Mouse (Mus musculus) spleen, adult 18-20 months (tissue): ENCODE results near the gene Lrmp.
"Not testable (repeated sequence)": the region's sequence is repeated elsewhere in the genome, so short reads cannot be mapped to it uniquely, and the experiment has no call there.

Experiments
- DNase-seq, 2 experiments: peaks; one replicate each; pipeline ENCODE4 v3.0.0; 2022; ENCODE audit warnings: mixed read lengths in 2 of 2

Lrmp gene

DNA sequence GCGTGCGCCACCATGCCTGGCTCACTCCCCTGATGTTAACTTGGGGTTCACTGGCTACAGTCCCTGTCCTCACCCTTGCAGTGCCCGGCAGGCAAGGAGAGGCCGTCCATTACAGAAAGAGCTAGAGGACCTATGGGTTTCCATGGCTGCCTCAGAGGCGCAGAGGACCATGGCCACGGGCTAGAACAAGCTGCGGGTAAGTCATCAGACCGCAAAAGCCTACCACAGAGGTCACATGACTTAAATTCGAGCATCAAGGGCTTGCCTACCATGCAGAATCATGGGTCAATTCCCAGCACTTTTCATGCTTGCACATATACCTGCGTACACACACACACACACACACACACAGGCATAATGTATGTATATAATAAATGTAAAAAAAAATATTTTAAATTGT is 10.0 kb upstream of the Lrmp start:
- no peak for DNase-seq

DNA sequence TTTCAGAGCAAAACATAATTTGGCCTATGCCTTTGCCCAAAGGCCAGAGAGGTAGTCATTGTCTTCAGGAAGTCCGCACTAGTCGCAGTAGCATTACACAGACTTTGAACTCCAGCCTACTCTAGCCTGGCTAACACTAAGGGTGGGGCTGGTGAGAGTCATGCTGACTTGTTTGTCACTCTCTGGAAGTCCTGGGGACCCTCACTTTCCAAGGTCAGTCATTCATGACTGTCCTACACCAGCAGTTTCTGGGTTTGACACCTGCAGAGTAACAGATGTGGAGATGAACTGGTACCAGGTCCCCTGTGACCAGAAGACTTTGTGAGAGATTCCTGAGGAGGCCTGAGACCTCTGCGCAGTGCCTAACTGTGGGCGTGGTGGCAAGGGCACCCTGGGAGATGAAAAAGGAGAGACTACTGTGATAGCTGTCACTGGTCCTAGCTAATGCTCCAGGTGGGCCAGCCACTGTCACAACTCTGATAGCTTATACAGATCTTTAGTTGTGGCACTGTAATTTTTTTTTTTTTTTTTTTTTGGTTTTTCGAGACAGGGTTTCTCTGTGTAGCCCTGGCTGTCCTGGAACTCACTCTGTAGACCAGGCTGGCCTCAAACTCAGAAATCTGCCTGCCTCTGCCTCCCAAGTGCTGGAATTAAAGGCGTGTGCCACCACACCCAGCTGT is 9.2 kb upstream of the Lrmp start:
- no peak for DNase-seq

DNA sequence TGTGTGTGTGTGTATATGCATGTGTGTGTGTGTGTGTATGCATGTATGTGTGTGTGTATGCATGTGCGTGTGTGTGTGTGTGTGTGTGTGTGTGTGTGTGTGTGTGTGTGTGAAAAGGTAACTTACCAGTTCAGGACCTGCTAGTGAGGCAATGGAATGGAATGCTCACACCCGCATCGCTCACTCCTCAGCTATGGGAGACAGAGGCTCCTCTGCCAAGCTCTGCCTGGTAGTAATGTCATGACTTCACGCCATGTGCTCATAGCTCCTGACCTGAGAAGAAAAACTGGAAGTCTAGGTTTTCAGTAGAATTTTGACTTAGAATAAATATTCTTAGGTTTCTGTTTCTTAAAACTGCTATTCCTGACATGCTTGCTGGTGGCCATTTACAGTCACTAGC is 4.7 kb upstream of the Lrmp start:
- no peak for DNase-seq

DNA sequence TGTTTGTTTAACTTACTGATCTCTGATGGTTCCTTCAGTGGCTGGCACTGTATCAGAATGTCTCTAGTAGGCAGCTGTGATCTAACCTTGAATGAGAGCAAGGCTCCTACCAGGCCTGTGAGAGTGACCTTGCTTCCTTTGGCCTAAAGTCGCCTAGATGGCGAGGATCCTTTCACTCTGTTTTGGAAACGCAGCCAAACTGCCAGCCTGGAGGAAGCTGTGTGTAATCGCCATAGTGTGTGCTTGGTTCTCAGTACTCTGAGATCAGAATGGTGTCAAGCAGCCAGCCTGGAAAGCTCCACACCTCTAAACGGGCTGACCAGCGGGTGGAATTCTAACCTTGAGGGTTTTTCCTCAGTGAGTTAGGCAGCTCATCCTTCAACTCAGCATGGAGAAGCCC is 2.6 kb upstream of the Lrmp start:
- no peak for DNase-seq

DNA sequence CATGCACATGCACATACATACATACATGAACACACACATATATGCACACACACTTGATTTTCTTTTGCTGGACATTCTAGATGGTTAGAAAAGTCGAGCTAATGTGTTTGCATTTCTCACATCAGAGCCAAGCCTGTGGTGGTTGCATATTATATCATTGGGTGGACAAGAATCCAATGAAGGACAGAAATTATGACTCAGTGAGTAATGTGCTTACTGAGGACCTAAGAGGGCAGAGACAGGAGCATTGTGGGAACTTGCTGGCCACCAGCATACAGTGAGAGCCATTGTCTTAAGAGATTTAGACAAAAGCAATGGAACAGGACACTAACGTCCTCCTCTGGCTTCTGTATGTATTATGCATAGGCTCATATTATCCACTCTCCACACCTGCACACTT is 892 bp upstream of the Lrmp start:
- DNase-seq = no peak

DNA sequence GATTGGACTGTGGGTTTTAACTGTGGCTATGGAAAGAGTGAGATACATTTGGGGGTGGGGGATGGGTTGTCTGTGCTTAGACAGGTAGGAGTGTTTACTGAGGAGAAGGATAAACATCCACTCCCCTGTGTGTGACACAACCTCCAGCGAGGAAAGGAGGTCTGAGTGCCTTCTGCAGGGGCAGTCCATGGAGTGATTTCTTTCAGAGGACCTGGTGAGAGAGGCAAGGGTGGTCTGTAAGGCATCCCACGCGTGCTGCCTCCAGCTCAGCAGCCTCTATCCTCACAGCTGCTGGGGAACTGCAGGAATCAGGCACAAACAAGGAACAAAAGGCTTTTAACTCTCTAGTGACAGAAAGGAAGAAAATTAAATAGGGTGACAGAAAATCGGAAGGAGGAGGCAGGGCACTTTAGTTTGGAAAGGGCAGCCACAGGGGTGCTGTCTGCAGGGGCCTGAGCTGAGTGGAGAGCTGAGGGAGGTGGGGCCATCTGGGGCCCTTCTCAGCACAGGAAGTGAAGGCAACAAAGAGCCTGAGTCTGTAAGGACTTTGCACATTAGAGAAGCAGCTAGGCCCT is 732 bp downstream of the Lrmp start:
- no peak for DNase-seq

DNA sequence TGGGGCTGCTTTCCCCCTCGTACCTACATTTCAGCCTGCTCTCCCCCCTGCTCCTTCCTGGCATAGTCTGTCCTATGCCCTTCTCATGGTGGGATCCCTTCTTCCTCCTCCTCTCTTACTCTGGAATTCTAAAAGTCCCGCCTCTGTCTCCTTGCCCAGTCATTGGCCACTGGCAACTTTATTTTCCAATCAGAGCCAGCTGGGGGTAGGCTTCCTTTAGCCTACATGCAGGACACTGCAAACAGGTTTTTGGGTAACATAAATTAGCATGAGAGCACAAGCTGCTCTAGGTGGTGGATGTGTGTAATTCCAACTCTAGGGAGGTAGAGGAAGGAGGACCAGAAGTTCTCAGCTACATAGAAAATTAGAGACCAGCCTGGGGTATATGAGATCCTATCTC is 4.6 kb downstream of the Lrmp start:
- DNase-seq = no peak

DNA sequence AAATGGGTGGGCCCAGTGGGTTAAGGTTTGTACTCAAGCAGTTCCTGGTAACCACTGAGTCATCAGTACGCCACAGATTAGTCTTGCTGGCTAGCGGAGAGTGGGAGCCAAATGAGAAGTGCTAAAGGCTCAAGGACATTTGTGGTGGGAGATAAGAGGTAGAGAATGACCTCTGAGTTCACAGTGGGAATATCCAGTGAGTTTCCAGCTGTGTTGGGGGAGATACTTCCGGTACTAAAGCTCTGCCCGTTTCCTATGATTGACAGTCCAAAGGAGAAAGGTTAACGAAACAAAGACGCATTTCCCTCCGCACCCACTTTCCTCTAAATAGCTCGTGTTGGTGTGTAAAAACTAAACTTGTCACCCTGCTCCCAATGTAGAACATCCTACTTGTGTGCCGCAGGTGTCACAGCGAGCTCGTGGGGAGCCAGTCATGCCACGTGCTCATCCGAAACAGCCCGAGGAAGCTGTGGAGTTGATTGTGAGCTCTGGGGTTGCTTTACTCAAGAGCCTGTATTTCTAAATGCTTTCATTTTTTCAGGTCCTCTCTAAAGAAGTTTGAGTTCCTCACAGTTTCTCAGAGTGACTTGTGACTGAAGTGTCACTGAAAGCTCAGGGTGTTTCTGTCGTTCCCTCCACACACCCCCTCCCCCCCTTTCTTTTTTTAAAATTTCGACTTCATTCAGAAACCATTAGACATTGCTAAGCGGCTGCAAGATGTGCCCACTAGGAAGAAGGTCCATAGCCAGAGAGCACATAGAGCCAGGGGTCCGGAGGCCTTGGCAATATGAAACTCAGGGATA is 5.5 kb downstream of the Lrmp start:
- DNase-seq = no peak

DNA sequence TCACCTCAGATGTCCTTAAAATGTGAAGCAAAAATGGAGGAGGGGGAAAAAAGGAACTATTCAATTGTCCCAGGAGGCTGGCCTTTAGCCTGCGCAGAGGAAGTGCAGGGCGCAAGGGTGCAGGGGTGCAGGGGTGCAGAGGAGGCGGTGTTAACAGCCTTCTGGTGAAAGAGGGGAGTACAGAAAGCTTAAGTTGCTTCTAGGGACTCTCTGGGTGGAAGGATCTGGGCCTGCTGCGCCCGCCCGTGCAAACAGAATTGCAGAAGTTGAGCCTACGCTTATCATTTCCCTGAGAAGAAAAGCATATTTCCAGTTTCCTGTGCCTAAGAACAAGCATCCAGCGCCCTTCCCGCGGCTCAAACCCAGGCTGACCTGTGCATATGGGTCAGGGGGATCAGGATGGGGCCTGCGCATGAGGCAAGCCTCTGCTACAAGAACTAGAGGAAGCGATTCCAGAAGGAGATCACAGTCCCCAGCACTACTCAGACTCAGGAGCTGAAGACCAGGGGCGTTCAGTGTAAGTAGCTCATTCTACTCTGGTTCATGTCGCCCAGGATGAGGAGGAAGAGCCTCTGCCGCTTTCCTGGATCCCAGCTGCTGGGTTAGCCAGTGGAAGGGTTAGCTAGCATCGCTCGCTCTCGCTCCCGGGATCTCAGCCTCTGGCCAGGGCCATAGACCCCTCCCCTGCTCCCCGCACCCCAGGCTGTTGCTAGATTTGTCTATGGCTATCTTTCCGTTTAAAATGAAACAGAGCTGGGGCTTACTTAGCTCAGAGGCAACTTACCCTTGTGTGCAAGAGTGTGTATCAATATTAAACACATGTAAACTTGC is 6.4 kb downstream of the Lrmp start:
- peak; percentile 64 to 74 for DNase-seq

DNA sequence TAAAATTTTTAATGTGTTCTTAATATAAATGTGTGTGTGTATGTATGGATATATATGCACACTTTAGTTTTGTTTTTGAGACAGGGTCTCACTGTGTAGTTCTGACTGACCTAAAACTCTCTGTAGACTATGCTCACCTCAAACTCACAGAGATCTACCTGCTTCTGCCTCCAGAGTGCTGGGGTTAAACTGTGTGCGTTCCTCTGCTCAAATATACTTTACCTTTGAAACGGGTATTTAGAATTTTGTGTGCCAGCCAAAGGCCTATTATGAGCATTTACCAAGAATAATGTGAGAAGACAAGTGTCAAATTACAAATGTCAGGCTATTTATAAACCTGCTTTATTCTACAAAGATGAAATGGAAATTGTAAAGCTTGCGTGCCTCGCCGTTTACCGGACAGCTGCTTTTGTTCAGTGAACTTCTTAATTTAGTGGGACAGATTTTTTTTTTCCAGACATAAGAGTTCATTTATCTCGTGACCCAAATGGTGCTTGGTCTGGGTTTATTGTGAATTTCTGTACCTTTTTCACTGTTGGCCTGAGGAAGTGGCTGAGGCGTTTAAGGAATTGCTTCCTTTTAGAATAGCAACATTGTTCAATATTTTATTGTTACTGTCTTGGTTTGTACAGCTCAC is 7.1 kb downstream of the Lrmp start:
- no peak for DNase-seq

DNA sequence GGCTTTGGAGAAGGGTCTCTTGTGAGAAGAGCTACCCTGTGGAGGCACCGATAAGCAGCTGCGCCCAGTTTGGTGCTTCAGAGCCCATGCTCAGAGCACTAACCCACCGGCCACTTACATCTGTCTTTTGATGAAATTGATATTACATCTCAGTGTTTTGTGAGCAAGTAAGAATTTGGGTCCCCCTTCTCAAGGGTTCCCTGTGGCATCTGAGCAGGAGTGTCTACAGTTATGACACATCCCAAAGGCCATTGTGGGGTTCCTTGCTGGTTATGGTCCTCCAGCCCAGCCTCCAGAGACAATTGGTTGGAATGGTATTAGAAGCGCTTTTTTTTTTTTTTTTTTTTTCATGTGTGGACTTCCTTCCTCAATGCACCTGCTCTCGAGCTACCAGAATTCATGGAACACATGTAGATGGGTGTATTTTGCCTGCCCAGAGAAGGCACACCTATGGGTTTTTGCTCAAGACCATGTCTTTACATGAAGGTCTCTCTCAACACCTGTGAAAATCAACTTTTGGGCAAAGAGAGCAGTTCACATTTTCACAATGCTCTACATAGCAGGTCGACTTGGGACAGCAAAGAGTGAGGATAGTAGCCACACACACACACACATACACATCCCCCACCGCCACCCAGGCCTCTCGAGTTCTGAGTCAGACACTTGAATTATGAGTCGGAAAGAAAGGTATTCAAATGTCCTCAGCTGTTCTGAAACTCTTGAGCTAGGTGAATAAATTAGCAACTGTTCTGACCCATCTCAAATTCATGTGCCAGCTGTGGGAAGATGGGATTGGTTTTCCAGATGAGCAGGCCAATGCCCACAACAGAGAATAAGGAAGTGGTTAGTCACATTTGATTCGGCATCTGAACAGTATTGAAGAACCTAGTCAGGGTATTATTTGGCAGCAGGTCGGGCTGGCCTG is 7.9 kb downstream of the Lrmp start:
- no peak for DNase-seq

DNA sequence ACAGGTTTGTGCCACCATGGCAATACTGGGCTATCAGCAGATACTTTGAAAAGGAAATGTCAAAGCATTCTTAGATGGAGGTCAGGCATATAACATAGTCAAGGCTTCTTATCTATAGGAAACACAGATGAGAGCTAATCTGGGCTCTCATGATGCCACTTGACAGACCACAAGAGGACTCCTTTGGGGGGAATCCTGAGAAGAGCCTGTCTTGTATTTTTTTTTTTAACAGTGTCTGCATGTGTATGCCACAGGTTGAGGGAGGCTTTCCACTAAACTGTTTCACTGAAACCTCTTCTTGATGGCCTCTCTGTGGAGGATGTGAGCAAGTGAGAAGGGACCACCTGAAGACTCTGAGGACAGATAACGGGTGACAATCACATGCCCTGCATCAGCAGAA is 9.2 kb downstream of the Lrmp start:
- no peak for DNase-seq

DNA sequence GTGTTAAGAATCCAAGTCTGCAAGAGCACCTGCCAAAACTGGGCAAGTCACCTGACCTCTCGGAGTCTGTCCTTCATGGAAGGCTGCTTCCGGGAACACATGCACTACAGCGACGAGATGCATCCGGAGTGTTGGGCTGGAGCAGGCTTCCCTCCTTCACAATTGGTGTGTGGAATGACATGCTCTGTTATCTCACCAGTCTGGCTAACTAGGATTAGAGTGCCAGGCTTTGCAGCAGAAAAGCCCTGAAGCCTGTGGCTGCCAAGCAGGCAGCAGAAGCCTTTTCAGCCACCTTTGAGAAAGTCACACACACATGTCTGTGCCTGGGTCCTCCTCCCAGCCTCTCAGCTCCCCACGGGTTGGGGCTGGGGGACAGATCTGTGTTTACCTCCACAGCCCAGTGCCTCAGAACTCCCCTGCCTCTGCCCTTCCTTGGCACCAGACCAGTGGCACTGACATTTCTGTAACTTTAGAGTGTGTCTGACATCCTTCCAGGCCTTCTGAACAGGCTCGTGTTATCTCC is 10.2 kb downstream of the Lrmp start:
- DNase-seq = no peak

DNA sequence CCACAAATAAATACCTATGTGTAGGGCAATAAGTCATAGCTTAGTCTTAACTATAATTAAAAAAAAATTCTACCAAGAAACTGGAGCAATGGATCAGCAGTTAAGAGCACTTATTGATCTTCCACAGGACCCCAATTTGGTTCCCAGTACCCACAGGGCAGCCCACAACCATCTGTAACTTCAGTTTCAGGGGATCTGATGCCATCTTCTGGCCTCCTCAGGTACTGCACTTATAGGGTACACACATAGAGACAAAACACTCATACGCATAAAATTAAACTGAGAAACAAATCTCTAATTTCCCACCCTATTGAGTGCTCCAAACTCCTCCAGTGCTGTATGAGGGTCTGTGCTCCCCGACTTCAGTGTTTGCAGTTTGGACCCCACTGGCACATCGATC is 12.2 kb downstream of the Lrmp start:
- DNase-seq = no peak

DNA sequence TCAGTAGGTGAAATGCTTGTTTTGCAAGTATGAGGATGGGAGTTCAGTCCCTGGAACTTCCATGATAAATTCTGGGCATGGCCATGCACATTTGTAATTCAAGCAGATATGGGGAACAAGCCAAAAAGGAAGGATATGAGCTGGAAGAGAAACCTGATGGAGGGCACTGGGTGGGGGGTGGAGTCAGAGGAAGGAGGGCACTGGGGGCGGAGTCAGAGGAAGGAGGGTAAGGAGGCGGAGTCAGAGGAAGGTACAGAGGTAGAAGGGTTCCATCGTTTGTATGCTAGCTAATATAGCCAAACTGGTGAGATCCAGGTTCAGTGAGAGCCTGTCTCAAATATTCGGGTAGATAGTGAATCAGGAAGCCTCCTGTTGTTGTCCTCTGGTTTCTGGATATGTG is 14.1 kb downstream of the Lrmp start:
- DNase-seq = no peak

DNA sequence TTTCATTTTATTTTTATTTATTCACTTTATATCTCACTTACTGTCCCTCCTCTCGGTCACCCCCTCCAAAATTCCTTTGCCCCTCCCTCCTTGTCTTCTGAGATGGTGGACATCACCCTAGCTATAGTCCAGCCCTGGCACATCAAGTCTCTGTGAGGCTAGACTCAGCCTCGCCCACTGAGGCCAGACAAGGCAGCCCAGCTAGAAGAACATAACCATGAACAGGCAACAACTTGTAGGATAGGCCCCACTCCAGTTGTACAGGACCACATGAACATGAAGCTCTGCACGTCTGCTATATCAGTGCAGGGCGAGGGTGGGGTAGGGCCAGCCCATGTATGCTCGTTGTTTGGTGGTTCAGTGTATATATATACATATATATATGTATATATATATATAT is 16.5 kb downstream of the Lrmp start:
- DNase-seq = no peak

DNA sequence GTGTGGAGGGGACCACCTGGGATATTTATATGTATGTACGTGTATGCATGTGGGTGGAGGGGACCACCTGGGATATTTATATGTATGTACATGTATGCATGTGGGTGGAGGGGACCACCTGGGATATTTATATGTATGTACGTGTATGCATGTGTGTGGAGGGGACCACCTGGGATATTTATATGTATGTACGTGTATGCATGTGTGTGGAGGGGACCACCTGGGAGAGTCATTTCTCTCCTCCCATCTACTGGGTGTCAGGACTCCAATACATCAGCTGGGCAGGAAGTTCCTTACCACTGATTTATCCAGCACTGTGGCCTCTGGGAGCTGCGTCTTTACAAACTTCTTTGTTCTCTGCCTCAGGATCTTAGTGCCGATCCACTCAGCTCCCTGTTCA is 17.5 kb downstream of the Lrmp start:
- DNase-seq = not testable (repeated sequence)

DNA sequence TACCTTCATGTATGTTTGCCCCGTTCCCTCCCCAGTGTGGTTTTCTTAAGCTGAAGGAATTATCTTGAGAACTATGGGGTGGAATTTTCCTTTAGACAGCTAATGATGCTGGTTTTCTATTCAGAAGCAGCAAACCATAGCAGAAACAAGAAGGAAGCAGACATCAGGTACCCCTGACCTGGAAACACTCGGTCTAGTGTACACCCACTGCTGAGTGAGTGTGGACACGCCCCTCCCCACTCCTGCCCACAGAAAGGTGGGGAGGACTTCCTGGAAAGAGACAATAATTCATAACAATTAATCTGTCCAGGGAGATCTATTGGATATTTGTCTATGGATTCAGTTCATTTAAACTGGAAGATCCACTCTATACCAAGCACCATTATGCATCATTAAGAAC is 19.8 kb downstream of the Lrmp start:
- DNase-seq = no peak

DNA sequence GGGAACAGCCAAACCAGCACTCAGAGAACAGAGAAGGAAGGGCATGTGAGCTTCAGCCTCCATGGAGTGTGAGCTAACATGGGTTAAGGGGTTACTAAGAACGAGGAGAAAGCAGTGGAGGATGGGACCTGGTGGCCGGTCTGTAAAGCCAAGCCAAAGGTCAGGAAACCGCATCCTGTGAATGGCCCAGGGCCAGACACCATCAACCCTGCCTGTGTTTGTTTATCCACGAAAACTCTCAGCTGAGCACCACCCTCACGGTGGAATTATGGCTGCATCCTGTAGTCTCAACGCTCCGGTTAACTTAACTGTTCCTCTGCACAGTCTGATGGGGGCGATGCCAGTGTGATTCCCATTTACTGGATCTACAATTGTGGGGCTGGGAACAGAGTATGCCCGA is 20.4 kb downstream of the Lrmp start:
- no peak for DNase-seq

DNA sequence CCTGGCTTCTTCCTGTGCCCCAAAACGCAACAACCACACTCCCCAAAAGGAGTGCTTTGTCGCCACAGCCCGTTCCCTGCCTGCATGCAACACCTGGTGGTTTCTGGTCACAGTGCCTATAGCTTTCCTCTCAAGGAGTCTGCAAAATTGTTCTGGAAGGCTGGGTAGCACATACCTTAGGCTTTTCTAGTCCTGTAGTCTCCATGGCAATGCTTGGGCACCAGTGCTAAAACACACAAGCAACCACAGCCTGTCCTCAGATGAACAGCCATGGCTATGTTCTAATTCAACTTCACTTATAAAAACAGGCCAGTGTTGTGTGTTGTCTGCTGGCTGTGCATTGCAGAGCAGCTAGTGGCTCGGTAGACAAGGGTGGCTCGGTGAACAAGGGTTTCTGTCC is 21.4 kb downstream of the Lrmp start:
- DNase-seq = no peak

DNA sequence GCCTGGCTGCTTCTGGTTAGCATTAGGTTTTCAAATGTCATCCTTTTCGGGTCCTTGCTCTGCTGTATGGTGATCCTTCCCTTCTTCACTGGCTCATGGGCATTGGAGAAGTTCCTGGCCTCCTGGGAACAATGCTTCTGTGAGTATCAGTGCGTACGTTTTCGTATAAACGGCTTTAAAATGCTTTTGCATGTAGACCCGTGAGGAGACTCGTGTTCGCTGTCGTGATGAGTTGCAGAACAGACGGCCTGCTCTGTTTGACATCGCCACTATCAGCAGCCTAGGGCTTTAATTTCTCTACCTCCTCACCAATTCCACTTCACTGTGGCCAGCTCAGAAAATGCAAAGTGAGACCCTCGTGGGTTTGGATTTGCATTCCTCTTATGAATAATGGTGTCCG is 23.8 kb downstream of the Lrmp start:
- DNase-seq = no peak
